Mouse (Mus musculus): ENCODE results near the gene Rrp8. TPM values are rescaled to one million over a fixed set of nuclear protein-coding genes. Genes with fewer than 3 reads are reported as not detected.
"Not testable (repeated sequence)": the region's sequence is repeated elsewhere in the genome, so short reads cannot be mapped to it uniquely, and the experiment has no call there.

Gene Rrp8
- polyA plus RNA-seq, 1 experiment from 2014 or later: 28.8 TPM

DNA sequence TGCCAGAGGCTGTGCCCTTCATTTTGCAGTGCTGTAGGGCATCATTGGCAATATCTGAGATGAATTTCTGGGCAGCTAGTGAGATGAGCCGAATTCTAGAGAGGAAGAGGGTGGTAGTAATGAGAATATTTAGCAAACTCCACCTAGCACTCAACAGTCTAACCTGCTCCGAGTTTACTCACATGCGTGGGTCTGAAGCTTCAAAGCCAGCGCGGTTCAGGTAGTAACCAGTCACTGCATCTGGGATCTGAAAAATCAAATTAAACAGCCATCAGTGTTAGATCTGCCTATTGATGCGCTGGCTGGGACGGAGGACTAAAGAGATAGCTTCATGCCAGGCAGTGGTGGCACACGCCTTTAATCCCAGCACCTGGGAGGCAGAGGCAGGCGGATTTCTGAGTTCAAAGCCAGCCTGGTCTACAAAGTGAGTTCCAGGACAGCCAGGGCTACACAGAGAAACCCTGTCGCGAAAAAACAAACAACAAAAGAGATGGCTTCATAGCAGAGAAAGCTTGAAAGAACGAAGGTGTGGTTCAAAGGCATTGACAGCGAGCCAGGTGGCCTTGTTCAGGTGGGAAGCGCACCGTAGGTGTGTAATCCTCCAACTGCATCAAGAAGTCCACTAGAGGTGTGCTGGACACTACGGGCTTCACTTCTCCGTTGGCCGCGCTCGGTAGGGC, 6.2 kb upstream of the Rrp8 start:
- peaks cover 66% of the 10 kb centered on the region for H3K36me3 ChIP-seq

DNA sequence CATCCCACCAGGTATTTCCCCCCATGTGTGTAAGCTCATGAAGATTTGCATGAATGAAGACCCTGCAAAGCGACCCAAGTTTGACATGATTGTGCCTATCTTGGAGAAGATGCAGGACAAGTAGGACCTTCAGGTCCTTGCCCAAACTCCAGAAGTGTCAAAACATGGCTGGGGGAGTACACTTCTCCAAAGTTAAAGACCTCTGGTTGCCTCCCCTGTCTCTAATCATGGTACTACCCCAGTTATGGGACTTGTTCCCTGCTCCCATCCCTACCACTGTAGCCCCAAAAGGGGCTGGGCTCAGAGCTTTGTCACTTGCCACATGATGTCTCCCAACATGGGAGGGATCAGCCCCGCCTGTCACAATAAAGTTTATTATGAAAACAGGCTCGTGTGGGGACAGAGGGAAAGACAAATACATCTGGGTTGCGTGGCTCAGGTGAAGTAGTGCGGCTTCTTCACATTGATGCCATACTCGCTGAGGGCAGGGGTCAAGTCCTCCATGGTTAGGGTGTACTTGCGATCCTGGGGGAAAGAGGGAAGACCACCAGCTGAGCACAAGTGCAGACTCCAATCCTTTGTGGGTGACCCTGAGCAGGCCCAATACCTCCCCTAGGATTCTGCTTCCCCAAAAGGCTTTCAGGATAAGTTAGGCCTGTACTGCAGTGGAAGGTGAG, 5.5 kb upstream of the Rrp8 start:
- not testable (repeated sequence) for H3K9me3 ChIP-seq (replicated peaks); ATAC-seq; H3K27me3 ChIP-seq (replicated peaks)
- WGBS (ENCODE audit: insufficient replicate concordance): 79% methylated on average over 7 of the region's 7 CpGs
- H3K4me1 ChIP-seq: peaks cover 65% of the 10 kb centered on the region
- H3K4me2 ChIP-seq: peak overlapping the region; percentile 89
- H3K36me3 ChIP-seq: peaks cover 59% of the 10 kb centered on the region
- peak overlapping the region; percentile 98 for H3K9ac ChIP-seq
- H3K27ac ChIP-seq: peak overlapping the region; percentile 91
- peak overlapping the region; percentile 99 for H3K4me3 ChIP-seq

More for the DNA sequence above, 6.2 kb upstream of the Rrp8 start:
- ATAC-seq; H3K27me3 ChIP-seq (replicated peaks); H3K9me3 ChIP-seq (replicated peaks): not testable (repeated sequence)
- Histone ChIP-seq H3K4me2 (peak overlapping the region; percentile 89), H3K4me3 (peak overlapping the region; percentile 99), H3K27ac (peak overlapping the region; percentile 91), H3K4me1 (peaks cover 58% of the 10 kb centered on the region), H3K9ac (peak overlapping the region; percentile 98)
- WGBS (ENCODE audit: insufficient replicate concordance): 25% methylated on average over 20 of the region's 20 CpGs

DNA sequence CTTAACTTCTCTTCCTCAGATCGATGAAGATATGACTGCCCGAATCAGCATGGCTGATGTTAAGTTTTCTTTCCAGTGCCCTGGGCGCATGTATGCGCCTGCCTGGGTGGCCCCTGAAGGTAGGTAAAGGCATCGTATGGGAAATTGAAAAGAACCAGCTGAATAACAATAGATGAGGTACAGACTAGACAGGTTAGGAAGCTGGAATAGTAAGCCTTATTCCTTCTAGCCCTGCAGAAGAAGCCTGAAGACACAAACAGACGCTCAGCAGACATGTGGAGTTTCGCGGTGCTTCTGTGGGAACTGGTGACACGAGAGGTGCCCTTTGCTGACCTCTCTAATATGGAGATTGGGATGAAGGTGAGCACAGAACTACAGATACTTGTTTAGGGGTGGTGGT, 4.8 kb upstream of the Rrp8 start:
- 0 out of 2 replicates have a peak overlapping the region, but pooled peaks have one; percentile 27 for H3K27ac ChIP-seq
- H3K9ac ChIP-seq: no peak overlapping the region
- H3K4me1 ChIP-seq: peaks cover 68% of the 10 kb centered on the region
- no peak overlapping the region for H3K4me3 ChIP-seq
- H3K36me3 ChIP-seq: peaks cover 52% of the 10 kb centered on the region
- ATAC-seq: no peak
- no peak overlapping the region for H3K4me2 ChIP-seq
- H3K9me3 ChIP-seq (replicated peaks): no peaks in the 10 kb centered on the region
- H3K27me3 ChIP-seq (replicated peaks): no peaks in the 10 kb centered on the region
- WGBS (ENCODE audit: insufficient replicate concordance): 86% methylated on average over 9 of the region's 9 CpGs

DNA sequence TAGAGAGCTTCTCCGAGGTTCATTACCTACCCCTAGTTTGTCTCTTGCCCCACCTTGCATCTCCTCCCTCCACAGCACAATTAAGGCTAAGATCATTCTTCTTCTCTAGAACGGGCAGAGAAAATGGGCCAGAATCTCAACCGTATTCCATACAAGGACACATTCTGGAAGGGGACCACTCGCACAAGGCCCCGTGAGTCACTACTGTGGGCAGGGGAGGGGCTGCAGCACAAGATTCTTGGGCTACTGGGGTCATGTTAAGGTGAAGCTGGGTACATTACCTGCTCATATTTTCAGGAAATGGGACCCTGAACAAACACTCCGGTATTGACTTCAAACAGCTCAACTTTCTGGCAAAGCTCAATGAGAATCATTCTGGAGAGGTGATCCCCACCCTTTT, 3.7 kb upstream of the Rrp8 start:
- no peak overlapping the region for H3K9ac ChIP-seq
- WGBS (ENCODE audit: insufficient replicate concordance): 80% methylated on average over 6 of the region's 6 CpGs
- peak overlapping the region; percentile 32; the same call in 1 of the 2 replicates for H3K27ac ChIP-seq
- no peaks in the 10 kb centered on the region for H3K9me3 ChIP-seq (replicated peaks)
- H3K4me2 ChIP-seq: no peak overlapping the region
- H3K36me3 ChIP-seq: peaks cover 41% of the 10 kb centered on the region
- H3K27me3 ChIP-seq (replicated peaks): no peaks in the 10 kb centered on the region
- no peak for ATAC-seq
- H3K4me3 ChIP-seq: no peak overlapping the region
- H3K4me1 ChIP-seq: peaks cover 69% of the 10 kb centered on the region

DNA sequence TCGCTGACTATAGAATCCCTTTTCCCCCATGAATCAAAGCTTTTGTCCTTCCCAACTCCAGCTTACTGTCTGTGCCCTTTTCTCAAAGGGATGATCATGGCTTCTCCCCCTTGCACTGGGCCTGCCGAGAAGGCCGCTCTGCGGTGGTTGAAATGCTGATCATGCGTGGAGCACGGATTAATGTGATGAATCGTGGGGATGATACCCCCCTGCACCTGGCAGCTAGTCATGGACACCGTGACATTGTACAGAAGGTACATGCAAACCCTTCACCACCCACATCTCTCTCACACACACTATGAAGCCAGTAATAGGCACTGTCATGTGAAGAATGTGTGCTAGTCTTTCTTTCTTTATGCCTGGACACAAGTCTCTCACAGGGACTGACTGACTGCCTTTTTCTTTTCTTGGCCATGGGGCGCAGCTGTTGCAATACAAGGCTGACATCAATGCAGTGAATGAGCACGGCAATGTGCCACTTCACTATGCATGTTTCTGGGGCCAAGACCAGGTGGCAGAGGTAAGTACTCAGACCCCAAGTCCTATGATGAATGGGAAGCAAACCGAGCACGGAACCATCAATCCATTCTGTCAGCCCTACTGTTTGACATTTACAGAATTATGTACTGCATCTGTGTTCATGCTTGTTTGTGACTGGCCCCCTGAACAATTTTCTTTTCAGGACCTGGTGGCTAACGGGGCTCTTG, 3.1 kb upstream of the Rrp8 start:
- H3K9ac ChIP-seq: 0 out of 2 replicates have a peak overlapping the region, but pooled peaks have one; percentile 4
- ATAC-seq: no peak
- H3K4me3 ChIP-seq: no peak overlapping the region
- H3K4me2 ChIP-seq: no peak overlapping the region; the same call in 1 of the 2 replicates
- 83% methylated on average over 13 of the region's 13 CpGs for WGBS (ENCODE audit: insufficient replicate concordance)
- no peaks in the 10 kb centered on the region for H3K27me3 ChIP-seq (replicated peaks)
- H3K36me3 ChIP-seq: peaks cover 41% of the 10 kb centered on the region
- H3K27ac ChIP-seq: peak overlapping the region; percentile 38
- peaks cover 71% of the 10 kb centered on the region for H3K4me1 ChIP-seq
- no peaks in the 10 kb centered on the region for H3K9me3 ChIP-seq (replicated peaks)

DNA sequence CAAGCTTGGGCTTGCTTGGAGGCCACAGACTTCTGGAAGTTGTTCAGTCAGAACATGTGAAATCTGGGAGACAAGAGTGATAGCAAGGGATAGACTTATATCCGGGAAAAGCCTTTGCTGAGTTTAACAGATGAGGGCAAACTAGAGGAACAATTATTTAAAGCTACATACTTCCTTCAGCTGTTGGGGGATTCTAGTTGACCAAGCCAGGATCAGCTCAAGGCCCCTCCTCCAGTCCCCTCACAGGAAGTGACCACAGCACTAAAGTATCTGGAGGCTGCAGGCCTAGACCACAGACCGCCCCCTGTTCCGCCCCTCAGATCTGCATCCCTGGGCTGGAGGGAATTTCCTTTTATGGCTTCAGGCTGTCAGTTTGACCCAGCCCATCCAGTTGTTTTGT, 1.8 kb upstream of the Rrp8 start:
- peak overlapping the region; percentile 88 for H3K27ac ChIP-seq
- 25% methylated on average over 3 of the region's 3 CpGs for WGBS (ENCODE audit: insufficient replicate concordance)
- H3K4me2 ChIP-seq: peak overlapping the region; percentile 93
- peak overlapping the region; percentile 96; the same call in 1 of the 2 replicates for H3K9ac ChIP-seq
- no peaks in the 10 kb centered on the region for H3K27me3 ChIP-seq (replicated peaks)
- H3K4me1 ChIP-seq: peaks cover 74% of the 10 kb centered on the region
- no peak for ATAC-seq
- H3K9me3 ChIP-seq (replicated peaks): no peaks in the 10 kb centered on the region
- H3K36me3 ChIP-seq: peaks cover 53% of the 10 kb centered on the region
- H3K4me3 ChIP-seq: peak overlapping the region; percentile 90

DNA sequence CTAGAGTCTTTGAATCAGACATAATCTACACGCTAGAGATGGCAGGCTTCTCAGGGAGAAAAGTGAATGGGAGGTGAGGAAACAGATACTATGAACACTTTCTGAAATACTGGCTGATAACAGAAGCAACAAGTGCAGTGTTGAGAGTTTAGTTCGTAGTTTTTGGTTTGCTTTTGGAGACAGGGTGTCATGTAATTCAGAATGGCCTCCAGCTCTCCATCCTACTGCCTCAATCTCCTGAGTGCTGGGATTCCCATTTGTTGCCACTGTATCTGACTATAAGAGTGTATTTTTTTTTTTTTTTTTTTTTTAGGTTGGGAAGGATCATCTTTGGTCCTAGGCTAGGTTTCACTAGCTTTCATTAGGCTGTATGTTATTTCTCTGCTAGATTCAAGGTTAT, 1.1 kb upstream of the Rrp8 start:
- Histone ChIP-seq H3K27me3 (replicated peaks) (no peaks in the 10 kb centered on the region), H3K36me3 (peaks cover 58% of the 10 kb centered on the region), H3K4me1 (peaks cover 75% of the 10 kb centered on the region), H3K4me3 (peak overlapping the region; percentile 90), H3K9me3 (replicated peaks) (no peaks in the 10 kb centered on the region), H3K4me2 (peak overlapping the region; percentile 93), H3K27ac (peak overlapping the region; percentile 88), H3K9ac (peak overlapping the region; percentile 96; the same call in 1 of the 2 replicates)
- ATAC-seq: no peak
- 21% methylated on average over 2 of the region's 2 CpGs for WGBS (ENCODE audit: insufficient replicate concordance)

DNA sequence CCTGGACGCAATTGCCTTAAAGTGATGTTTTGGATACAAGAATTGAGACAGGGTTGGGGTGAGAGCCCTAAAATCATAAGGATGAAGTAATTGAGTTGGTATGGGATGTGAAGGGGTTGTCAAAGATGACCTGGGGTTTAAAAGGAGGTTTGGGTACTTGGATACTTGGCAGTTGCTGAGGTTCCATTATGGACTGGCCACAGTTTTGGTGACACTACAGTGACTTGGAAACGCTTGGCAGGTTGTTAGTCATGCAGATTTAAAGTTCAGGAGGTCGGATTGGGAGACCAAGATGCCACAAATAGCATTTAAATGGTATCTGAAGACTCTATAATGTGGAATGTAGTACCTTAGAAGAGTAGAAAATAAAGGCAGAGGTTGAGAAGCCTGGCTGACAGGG, 463 bp upstream of the Rrp8 start:
- Histone ChIP-seq H3K27me3 (replicated peaks) (no peaks in the 10 kb centered on the region), H3K27ac (peak overlapping the region; percentile 88), H3K9me3 (replicated peaks) (no peaks in the 10 kb centered on the region), H3K4me3 (peak overlapping the region; percentile 90), H3K36me3 (peaks cover 58% of the 10 kb centered on the region), H3K9ac (peak overlapping the region; percentile 96), H3K4me1 (peaks cover 71% of the 10 kb centered on the region), H3K4me2 (peak overlapping the region; percentile 93)
- WGBS (ENCODE audit: insufficient replicate concordance): 27% methylated on average over 3 of the region's 3 CpGs
- no peak for ATAC-seq

DNA sequence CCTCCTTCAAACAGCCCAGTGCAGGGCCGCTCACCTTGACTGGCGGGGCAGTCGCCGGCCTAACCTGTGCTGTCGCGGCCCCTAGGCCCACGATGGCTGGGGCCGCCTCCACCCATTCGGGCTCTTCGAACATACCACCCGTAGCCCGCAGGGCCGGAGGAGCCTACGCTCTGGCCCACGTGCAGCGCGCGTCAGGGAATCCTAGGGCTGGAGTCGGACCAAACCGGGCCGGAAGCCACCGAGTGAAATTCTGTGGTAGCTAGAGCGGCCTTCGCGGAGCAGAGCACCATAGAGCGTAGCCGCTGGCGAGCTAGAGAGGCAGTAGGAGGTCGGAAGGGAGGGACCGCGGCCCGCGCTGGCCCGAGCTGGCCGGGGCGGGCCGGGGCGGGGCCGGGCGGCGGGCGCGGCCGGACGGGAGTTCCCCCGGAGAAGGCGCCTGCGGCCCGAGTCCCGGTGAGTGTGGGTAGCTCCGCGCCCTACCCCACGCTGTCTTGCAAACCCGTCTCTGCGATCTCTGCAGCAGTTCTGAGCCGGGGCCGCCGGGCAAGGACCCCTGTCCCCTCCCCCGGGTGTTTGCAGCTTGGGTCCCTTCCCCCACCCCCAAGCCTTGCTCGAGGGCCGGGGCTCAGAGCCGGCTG, 802 bp downstream of the Rrp8 start, which contains the start of gene Ilk:
TSS of gene Ilk (plus strand) at position 329 of the 638 bp plus-strand sequence.
- WGBS (ENCODE audit: insufficient replicate concordance): 2% methylated on average over 61 of the region's 62 CpGs
- Histone ChIP-seq H3K4me2 (peak within 1 kb of the TSS; percentile 93), H3K36me3 (peaks cover 58% of the 10 kb centered on the region), H3K27me3 (replicated peaks) (no peaks in the 10 kb centered on the region), H3K9me3 (replicated peaks) (no peaks in the 10 kb centered on the region), H3K4me1 (peaks cover 63% of the 10 kb centered on the region), H3K4me3 (peak within 1 kb of the TSS; percentile 90), H3K9ac (peak within 1 kb of the TSS; percentile 96), H3K27ac (peak within 1 kb of the TSS; percentile 88)
- peak; percentile 98 for ATAC-seq

DNA sequence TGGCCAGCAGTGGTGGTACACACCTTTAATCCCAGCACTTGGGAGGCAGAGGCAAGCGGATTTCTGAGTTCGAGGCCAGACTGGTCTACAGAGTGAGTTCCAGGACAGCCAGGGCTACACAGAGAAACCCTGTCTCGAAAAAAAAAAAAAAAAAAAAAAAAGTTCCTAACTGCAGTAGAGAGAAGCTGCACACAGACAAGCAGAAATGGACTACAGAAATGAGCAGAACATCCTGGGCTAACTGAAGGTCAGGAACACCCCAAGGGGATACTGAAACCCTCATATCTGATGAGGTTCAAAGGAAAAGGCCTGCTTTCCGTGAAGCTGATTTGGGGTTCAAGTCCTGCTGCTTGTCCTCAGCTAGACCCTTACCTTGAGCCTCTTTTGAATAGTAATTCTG, 1.7 kb downstream of the Rrp8 start:
- WGBS (ENCODE audit: insufficient replicate concordance): 36% methylated on average over 4 of the region's 4 CpGs
- H3K4me2 ChIP-seq: peak overlapping the region; percentile 93
- peak overlapping the region; percentile 88; the same call in 1 of the 2 replicates for H3K27ac ChIP-seq
- peaks cover 58% of the 10 kb centered on the region for H3K36me3 ChIP-seq
- H3K4me1 ChIP-seq: peaks cover 59% of the 10 kb centered on the region
- not testable (repeated sequence) for H3K27me3 ChIP-seq (replicated peaks); ATAC-seq; H3K9me3 ChIP-seq (replicated peaks)
- peak overlapping the region; percentile 90 for H3K4me3 ChIP-seq
- H3K9ac ChIP-seq: peak overlapping the region; percentile 96

DNA sequence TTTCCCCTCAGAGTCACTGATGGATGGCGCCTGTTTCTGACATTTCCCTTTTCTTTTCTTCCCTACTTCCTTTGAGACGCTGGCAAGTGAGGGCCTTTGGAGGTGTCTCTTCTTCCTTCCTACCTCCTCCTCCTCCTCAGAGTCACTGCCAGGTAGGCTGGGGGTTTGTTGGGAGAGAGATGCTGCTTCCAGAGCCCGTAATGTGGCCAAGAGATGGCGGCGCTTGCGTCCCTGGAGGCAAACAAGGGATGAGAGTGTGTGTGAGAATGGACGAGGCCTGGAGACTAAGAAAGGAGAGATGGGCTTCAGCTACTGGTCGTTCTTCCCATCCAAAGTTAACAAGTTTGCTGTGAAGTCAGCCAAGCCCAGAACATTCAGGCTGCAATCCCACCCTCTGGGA, 2.4 kb downstream of the Rrp8 start:
- H3K9me3 ChIP-seq (replicated peaks): no peaks in the 10 kb centered on the region
- H3K36me3 ChIP-seq: peaks cover 58% of the 10 kb centered on the region
- H3K27ac ChIP-seq: peak overlapping the region; percentile 56
- peaks cover 52% of the 10 kb centered on the region for H3K4me1 ChIP-seq
- H3K27me3 ChIP-seq (replicated peaks): no peaks in the 10 kb centered on the region
- no peak overlapping the region for H3K9ac ChIP-seq
- H3K4me3 ChIP-seq: 0 out of 2 replicates have a peak overlapping the region, but pooled peaks have one; percentile 90
- 83% methylated on average over 8 of the region's 8 CpGs for whole genome bisulfite sequencing (ENCODE audit: insufficient replicate concordance)
- peak overlapping the region; percentile 93 for H3K4me2 ChIP-seq
- no peak for ATAC-seq

All from liver, embryonic 12.5 days (tissue).